Mouse (Mus musculus) frontal cortex, postnatal 10 days (tissue): ENCODE results near the gene Asb7.

ENCODE experiments used
- DNase-seq, 2 experiments: peaks; one replicate each; pipeline ENCODE4 v3.0.0; 2022; ENCODE audit warnings: low spot score in 2 of 2, mixed read lengths in 1 of 2

The Asb7 gene

DNA sequence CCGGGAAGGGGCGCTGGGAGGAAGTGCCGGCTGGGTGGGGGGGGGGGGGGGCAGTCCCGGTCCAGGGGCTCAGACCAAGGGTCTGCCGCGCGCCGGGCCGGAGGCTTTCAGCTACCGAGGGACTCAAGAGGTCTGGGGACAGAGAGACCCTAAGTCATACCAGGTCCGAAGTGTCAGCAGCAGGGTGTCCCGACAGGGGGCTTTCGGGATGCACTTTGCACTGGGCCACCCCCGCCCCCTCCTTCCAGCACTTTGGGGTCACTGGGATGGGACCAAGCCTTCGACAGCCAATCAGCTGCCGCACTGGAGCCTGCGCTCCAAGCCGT lies at the start of gene Asb7:
Asb7 (minus strand) TSS at position 303 of the 326 bp plus-strand sequence.
- DNase-seq, result no peak

DNA sequence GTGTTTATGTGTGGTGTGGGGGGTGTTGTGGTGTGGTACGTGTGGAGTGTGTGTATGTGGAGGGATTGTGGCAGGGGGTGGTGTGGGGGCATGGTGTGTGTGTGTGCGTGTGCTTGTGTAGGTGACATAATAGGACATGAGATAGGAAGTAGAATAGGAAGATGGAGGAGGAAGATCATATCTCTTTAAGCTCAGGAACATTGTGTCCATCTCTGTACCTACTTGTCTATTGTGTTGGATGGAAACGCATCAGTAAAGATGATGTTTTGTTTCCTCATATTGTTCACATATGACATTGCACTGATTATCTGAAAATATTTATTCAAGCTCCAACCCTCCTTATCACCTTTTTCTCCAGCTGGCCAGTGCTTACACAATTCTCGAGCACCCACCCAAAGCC lies 48.0 kb upstream of the Asb7 start:
- no peak for DNase-seq

DNA sequence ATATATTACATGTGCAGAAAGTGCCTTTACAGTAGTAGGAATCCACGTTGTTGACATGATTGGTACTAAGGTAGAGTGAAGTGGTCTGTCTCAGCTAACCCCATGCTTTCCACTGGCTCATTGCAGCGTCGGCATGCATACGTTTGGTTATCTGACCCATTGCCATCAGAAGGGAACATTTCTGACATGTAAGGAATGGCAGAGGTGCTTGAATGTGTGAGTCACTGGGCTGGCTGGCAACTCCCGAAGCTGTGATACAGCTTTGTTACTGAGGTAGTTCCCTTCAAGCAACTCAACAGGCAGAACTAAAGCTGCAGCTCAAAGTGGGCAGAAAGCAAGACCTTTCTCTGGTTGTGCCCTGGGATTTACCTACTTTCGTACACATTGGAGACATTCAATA lies 45.6 kb upstream of the Asb7 start:
- DNase-seq, result no peak

DNA sequence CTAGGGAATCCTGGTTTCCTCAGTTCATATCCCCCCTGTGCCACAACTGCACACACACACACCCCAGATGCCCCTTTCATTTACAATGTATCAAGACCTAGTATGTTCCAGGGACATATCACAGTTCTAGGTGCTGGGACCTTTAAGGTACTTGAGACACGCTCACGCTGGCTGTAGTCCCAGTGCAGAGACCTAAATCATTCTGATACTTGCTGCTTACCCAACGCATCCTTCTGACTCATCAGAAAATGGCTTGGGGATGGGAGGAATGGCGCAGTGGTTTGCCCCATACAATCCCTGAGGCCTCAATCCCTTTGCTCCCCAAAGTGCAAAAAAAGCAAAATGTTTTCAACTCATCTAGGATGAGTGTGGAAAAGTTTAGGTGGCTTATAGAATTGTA lies 45.1 kb upstream of the Asb7 start:
- DNase-seq, result no peak

DNA sequence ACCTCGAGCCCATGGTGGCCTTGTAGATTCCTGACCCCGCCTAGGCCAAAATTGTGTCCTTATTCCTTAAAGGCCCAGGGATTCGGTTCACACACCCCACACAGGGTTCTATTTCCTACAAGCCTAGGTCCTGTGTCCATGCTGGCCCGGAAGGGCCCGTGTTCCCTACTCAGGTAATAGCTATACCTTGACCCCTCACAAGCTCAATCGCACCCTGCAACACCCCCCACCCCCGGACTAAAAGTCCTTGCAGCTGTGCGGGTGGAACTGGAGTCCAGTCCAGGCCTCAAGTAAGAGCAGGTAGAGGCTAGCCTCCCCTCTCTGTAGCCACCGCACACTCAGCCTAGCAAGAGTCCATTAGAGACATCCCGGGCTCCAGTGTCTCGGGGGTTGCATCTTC lies 44.5 kb upstream of the Asb7 start:
- DNase-seq, result no peak

DNA sequence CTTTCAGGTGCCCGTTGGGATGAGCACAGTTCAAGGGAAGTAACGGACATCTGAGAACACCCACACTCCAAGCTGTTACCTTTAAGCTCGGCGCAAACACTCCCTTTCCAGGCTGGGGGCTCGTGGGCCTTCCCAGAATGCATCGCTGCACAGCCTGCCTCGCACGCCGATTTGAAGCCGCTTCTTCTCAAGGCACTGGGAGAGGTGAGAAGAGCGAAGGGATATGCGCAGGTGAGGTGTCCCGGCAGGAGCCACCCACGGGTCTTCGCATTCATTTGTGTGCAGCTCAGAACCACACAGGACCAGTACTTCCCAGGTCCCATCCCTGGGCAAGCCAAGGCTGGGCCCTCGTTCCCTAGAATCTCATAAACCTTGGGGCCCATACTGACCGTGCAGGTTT lies 44.0 kb upstream of the Asb7 start:
- DNase-seq, result no peak

DNA sequence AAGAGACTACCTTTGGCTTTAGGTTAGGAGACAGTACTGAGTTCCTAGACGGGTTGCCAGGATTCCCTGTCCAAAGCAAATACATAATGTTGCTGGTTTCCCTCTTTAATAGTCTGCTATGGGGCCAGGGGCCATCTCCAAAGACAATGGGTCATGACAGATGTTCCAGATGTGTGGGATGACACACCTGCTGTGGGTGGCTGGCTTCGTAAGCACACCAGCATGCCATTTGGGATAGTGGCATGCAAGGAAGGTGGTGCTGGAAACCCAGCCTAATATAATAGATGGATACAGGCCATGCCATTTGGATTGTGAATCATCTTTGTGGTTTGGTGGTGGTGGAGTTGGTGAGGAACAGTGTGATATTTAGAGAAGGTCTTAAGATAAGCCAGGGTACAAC lies 39.8 kb upstream of the Asb7 start:
- DNase-seq, result no peak

DNA sequence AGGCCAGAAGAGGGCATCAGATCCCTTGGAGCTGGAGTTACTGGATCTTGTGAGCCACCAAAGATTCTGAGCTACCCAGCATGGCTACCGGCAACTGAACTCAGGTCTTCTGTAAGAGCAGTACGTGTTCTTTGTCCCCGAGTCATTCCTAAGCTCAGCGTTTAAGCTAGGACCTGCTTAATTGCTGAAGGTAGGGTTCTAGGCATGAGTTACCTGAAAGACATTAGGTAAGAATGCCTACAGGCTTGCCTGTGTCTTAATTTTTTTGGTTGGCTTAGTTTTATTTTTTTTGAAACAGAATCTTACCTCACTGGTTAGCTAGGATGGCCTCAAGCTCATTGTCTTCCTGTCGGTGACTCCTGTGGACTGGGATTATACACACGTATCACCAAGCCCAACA lies 38.7 kb upstream of the Asb7 start:
- no peak for DNase-seq

DNA sequence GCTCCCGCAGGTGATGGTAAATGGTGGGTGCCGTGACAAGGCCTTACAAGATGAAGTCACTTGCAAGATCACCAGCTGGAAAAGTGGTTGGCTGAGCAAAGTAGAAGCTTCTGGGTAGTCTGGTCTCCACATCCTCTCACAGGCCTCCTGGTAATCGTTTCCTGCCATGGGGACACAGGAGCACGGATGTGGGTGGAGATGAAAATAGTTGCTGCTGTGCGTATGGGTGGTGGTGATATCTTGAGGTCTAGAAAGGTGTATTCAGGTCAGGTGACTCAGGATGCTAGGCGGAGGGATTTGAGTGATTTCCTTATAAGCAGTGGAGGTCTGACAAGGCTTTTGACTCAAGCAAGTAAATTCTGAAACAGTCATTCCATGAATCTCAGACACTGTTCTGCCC lies 35.6 kb upstream of the Asb7 start:
- DNase-seq, result no peak

DNA sequence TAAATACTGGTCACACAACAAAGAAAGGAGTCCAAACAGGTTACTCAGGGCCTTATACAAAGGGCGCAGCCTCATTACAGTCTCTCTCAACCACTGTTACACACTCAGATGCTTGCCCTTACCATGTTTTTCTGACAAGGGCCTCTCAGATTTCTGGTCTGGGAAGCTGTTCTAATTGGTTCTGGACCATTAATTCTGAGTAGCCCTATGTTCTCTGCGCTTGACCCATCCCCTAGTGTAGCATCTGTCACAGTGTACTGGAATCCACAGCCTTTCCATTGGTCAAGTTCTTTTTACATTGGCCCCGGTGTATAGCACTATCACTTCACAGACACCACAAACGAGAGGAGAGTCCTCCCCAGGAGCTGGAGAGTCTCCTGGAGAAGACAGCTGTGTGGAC lies 35.1 kb upstream of the Asb7 start:
- no peak for DNase-seq

DNA sequence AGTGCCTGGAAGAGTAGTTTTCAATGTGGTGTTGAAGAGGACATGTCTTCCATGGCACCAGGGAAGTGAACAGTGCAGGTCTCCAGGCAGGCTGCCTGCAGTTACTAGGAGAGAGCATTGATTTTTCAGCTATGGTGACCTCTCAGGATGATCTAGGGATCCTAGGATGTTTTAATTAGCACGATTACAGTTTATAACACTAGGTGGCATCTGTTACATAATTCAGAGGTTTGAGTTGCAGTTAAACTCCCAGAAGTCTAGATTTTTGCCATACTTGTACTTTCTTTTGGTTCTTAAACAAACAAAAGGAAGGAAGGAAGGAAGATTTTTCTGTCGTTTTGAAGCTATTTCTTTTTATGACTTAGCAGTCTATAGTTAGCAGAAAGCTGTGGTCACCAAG lies 21.8 kb upstream of the Asb7 start:
- DNase-seq, result no peak

DNA sequence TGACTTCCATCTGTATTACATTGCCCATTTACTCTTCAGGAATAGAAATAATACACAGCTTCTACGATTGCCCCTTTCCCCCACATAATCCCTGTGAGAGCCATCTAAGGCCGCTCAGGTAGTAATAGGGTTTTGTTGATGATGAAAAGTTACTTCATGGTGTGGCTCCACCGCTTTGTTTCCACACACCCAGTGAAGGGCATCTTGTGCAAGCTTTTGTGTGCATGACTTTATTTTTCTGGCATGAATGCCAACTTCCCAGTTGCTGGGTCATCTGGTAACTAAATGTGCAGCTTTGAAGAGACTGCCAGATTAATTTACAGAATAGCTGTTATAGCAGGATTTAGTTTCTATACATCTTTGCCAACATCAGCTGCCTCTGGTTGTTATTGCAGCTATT lies 15.2 kb upstream of the Asb7 start:
- no peak for DNase-seq

DNA sequence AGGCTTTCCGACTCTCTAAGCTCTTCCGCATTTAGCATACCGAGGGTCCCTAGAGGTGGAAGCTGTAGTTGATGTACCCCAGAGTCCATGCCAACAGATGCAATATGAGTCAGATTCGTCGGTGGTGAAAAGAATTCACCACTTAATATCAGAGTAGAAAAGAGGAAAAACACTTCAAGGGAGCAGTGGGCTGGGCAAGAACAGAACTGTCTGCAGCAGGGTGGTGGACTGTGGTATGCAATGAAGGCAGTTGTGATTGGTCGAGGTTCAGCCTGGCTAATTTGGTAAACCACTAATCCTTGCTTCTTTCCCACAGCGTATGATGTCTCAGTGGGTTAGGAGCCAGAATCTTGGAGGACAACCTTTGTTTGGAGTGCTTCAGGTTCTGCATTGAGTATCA lies 13.3 kb upstream of the Asb7 start:
- DNase-seq, result no peak

DNA sequence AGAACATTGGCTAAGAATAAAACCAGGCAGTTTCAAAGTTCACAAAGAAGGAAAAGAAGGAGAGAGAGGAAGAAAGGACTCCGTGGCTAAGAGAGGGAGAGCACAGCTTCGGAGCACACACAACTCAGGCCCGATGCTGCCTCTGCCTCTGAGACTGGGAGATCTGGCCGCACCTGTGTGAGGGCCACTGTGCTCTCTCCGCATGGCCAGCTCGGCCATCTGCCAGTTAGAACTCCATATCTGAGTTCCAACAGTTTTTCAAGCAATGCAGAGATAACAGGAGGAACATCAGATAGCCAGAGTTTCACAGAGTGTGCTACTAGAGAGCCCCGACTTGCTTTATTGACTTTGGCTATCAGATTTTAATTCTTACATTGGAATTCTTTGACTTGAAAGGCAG lies 5.1 kb upstream of the Asb7 start:
- DNase-seq, result no peak

DNA sequence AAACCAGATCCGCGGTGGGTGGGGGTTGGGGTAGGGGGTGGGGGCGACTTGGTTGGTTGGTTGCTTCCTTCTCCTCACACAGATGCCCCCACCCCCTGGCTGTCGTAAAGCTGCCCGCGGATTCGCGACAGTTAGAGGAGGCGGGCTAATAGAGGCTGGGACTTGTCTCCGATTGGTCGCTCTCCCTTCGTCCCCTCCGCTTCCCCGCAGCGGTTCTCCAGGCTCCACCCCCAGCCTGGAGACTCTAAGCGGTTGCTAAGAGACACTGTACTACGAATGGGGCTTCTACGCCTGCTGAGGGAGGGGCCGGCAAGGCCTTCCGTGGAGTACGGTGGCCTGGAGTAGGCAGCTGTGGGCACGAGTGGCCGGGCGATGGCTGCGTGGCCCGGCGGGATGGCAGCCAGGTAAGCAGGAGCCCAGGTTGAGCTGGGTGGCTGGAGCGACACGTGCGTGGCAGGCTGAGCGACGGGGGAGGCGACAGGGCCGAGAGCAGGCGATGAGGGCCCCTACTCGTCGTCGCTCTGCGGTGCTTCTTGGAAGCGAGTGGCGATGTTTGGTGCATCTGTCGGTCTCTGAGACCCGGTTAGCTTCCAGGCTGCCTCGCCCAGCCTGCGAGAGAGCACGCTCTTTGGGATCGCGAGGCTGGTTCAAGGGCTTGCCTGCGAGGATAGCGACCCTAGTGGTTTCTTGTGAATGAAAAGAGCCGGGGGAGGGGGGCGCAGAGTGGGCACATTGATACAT lies 394 bp upstream of the Asb7 start, which contains the start of gene Lins1:
Lins1 (plus strand) TSS at position 270 of the 741 bp plus-strand sequence.
- peak; percentile 100 for DNase-seq

DNA sequence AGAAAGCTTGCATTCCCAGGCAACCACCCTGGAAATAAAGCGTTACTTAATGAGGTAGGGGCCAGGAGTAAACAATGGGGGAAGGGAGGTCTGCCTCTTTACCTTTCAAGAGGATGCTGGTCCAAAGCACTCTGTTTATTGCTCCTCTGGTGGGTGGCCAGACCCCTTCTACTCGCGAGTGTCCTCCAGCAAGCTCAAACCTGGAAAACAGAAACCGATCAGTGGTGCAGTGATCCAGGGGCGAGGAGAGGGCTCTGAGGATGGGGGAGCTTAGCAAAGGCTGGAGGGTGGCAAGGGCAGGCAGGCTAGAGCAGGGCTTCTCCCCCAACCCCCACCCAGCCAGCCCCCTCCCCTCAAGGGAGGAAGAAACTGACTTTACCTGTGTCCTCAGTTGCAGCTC lies 675 bp downstream of the Asb7 start:
- DNase-seq, result no peak

DNA sequence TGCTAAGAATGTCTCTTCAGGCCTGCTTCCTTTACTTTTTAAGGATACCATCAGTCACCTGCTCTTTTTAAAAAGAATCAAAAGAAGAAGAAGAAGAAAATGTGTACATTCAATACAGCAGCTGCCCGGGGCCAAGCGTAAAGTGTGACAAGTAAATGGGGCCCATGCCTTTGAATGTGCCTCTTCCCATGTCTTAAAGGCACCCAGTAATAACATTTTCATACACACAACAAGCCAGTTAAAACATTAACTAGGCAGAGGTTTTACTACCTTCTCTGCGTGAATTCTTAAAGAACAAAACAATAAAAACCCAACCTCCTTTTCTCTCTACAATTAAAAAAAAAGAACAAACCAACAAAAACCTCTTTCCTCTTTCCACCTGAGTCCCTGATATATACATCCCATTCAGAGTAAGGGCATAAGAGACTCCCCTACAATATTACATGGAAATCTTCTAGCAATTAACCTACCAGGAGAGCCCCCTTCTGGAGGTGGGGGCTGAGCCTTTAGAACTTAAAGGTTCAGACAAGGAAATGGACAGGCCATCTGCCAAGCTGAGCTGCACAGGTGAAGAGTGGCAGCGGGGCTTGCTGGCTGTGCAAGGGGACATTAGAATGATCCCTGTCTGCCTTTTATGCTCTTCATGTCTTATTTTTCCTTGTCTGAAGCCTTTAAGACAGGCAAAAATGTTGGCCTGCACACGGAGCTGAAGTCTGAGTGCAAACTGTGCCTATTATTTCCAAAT lies 7.1 kb downstream of the Asb7 start:
- DNase-seq, result no peak

DNA sequence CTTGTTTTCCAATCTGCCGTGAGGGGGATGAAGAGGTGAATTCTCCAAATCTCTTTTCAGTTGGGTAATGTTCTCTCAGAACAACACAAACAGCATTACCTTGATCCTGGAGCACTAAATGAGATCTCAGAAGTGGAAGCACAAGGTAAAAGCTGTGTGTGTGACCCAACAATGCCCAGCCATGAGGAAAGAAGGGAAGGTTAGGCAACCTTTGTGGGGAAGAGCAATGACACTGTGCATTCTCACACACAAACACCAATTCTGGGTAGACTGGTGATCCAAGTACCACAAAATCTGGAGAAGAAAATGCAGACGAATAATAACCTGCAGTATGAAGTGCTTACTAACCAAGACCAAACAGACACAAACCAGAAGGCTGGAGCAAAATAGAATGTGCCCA lies 13.6 kb downstream of the Asb7 start:
- DNase-seq, result no peak

DNA sequence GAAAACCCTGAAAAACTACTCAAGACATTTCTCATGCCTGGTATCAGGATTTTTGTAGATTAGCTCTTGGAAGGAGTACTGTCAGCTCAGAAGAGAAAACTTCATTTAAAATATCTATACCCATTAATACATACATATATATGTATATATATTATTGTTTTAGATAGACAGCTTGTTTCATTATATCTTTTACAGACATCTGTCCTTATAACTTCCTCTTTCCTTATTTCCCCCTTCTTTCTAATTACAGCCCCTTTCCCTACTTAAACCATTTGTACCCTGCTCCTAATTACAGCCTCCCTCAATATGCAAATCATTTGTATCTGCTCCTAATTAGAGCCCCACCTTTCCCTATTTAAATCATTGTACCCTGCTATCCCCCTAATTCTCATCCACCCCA lies 22.3 kb downstream of the Asb7 start:
- DNase-seq, result no peak

DNA sequence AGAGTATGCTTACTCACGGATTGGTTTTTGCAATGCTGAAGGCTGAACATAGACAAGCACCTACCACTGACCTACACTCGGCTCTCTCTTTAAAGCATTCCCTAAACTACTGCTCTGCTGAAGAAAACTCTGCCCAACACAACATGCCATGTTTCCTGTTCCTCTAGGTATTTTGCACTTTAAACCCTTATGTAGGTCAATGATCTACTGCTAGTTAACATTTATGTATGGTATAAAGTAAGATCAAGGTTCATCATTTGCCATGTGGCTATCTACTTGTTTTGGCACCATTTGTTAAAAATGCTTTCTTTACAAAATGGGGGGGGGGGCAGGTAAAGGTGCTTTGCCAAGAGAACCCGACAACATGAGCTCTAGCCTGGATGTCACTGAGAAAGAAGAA lies 25.8 kb downstream of the Asb7 start:
- DNase-seq, result no peak

DNA sequence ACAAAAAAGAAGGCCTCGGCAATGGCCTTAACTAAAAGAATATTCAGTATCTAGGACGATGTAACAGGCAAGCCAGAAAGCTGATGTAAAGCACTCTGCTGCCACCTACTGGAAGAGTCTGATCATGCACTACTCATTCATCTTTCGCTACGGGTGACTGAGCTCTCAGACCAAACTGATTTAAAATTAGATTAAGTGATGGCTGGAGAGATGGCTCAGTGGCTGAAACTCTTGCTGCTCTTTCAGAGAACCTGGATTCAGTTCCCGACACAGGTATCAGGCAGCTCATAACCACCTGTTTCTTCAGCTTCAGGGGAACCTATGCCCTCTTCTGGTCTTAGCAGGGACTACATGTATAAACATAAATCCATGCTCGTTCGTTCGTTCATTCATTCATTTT lies 27.8 kb downstream of the Asb7 start:
- peak; percentile 32 to 73 for DNase-seq

DNA sequence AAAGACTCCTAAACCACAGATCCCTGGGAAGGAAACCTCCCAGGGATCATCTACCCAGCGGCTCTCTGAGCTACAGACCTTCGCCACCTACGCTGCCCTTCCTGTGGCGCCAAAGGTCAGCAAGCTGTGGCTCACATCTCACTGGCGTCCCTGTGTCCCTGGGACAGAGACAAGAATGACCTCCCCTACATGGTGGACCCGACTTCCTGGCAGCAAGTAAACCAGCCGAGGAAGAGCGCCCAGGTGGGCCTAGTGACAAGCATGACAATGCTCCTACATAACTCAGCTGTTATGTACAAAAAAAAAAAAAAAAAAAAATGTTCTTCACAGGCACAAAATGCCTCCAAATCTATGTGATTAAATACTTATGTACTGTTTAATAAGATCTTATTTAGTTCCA lies 28.4 kb downstream of the Asb7 start:
- no peak for DNase-seq

DNA sequence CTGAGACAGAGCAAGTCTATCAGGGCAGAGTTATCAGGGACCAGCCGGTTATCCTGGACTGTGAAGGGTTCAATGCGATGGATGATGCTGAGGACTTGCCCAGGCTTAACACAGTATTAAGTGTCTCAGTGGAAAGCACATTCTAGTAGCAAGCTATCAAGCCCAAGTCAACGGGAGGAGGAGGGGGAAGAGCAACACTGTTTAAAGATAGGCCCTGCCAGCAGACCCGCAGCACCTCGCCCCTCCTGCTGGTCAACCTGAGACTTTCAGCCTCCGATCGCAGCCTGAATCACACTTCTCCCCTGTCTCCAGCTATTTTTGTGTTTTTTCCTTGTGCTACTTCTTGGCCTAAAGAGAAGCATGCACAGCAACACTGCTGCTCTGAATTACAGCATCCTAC lies 29.1 kb downstream of the Asb7 start:
- DNase-seq, result no peak

DNA sequence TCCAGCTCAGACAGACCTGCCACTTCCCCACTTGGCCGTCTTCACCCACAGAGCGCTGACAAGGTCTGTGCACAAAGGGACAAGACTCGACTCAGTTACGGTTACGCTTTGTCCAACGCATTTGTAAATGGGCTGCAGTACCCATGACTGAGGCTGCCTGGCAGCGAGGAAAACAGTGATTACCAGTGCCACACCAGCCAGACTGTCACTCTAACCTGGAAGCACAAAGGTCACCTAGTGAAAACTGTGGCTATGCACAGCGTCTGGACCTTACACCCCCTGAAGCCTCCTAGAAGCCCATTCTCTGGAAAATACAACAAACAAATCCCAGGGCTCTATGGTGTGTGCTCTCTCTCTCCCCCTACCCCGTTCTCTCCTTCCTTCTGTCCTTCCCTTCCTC lies 33.9 kb downstream of the Asb7 start:
- no peak for DNase-seq
